Mouse (Mus musculus) heart, embryonic 12.5 days (tissue): ENCODE results near the gene Tsacc. TPM values are rescaled to one million over a fixed set of nuclear protein-coding genes. Genes with fewer than 3 reads are reported as not detected.
"Not testable (repeated sequence)": the region's sequence is repeated elsewhere in the genome, so short reads cannot be mapped to it uniquely, and the experiment has no call there.

ENCODE experiments used
- ATAC-seq: fragments of 200-750 bp; cut with Nextera tagmentation; 2 replicates; pipeline ENCODE4 v1.8.0; 2017; ENCODE audit warnings: moderate TSS enrichment, moderate library complexity; ENCODE audit not compliant: insufficient number of reproducible peaks, low FRiP score
- H3K27ac ChIP-seq: fragments of 300-500 bp; sonication (generic); 2 replicates; pipeline ENCODE4 v1.5.1; 2016; ENCODE audit warnings: mild to moderate bottlenecking, moderate library complexity; ENCODE audit not compliant: poor library complexity, severe bottlenecking
- H3K27me3 ChIP-seq: fragments of 300-500 bp; sonication (generic); replicated peaks from 2 replicates; pipeline ENCODE4 v1.6.1; 2016; ENCODE audit warnings: mild to moderate bottlenecking, moderate library complexity
- H3K36me3 ChIP-seq: fragments of 300-500 bp; sonication (generic); 2 replicates; pipeline ENCODE4 v1.6.1; 2016; ENCODE audit warnings: mild to moderate bottlenecking, moderate library complexity
- H3K4me1 ChIP-seq: fragments of 300-500 bp; sonication (generic); replicated peaks from 2 replicates; pipeline ENCODE4 v1.6.1; 2016; ENCODE audit warnings: mild to moderate bottlenecking
- H3K4me2 ChIP-seq: fragments of 300-500 bp; sonication (generic); 2 replicates; pipeline ENCODE4 v1.6.1; 2016; ENCODE audit warnings: mild to moderate bottlenecking, moderate library complexity
- H3K4me3 ChIP-seq: fragments of 300-500 bp; sonication (generic); 2 replicates; pipeline ENCODE4 v1.5.1; 2016; ENCODE audit warnings: mild to moderate bottlenecking
- H3K9ac ChIP-seq: fragments of 300-500 bp; sonication (generic); 2 replicates; pipeline ENCODE4 v1.6.1; 2016; ENCODE audit warnings: mild to moderate bottlenecking, moderate library complexity
- H3K9me3 ChIP-seq: fragments of 300-500 bp; sonication (generic); replicated peaks from 2 replicates; pipeline ENCODE4 v1.6.1; 2016; ENCODE audit warnings: mild to moderate bottlenecking, moderate library complexity
- WGBS: fragments of 180-500 bp; shearing (Covaris S2); methylation state at CpG from one replicate; pipeline ENCODE4 v1.1.7; 2016; 5-methylcytosine and 5-hydroxymethylcytosine counted together
- polyA plus RNA-seq: library from polyadenylated mRNA; unstranded; fragments of >200 nt; fragmentation: Nextera tagmentation; extraction: Ambion mirVana; gene quantifications from 2 replicates; pipeline ENCODE4 v1.2.1, GENCODE M21; 2016

Gene Tsacc
- polyA plus RNA-seq, 1 experiment from 2014 or later, result 12.7 TPM

DNA sequence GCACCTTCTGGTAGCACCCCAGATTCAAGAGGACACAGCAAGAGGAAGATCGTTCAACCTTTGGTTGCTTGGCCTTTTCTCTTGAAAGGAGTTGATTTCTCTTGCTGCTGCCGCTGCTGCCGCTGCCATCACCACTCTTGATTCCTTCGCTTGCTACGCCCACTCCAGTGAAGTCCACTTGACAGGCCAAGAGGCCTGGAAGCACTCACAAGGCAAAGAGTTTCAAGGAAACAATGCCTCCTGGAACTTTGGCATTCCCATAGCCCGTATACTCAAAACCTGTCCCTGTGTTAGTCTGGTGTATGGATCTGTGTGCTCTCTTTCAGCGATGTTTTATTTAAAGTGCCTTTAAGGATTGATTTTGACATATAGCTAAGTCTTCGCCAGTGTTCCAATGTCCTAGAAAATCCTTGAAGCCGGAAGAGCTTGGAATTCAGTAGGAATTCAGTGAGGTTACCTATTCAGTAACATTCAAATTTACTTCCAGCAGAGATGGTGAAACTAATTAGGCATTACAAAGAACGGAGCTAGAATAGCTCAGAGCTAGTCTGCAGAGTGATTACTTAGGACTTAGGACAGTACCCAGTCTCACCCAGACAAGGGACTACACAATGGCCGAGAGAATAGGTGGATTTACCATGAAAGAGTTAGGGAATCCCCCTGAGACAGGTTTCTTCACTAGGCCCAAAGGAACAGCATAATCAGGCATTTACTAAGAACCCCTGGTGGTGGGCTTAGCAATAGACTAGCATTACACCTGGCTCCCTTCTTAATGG, 15.5 kb downstream of the Tsacc start:
- H3K4me1 ChIP-seq, H3K27me3 ChIP-seq, H3K9ac ChIP-seq, H3K4me3 ChIP-seq, H3K9me3 ChIP-seq, H3K4me2 ChIP-seq, ATAC-seq, H3K27ac ChIP-seq: not testable (repeated sequence)
- H3K36me3 ChIP-seq, result peaks cover 11% of the 10 kb centered on the region
- WGBS, result 65% methylated on average over 11 of the region's 11 CpGs

DNA sequence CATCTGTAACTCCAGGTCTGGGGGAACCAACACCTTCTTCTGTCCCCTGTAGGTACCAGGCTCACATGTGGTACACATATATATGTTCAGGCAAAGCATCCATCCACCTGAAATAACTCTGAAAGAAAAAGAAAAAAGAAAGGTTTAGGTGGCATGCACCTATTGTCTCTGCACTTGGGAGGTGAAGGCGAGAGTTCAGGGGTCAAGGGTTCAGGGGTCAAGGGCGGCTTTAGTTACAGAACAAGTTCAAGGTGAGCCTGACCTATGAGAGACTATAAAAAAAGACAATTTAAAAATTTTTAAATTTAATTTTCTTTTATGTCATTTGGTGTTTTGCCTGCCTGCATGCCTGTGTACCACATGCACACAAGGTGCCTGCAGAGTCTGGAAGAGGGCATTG, 16.8 kb downstream of the Tsacc start:
- H3K4me3 ChIP-seq, result no peak overlapping the region
- 78% methylated on average over 2 of the region's 2 CpGs for WGBS
- H3K36me3 ChIP-seq, result peaks cover 3% of the 10 kb centered on the region; the same call in 1 of the 2 replicates
- H3K27me3 ChIP-seq, result no peaks in the 10 kb centered on the region
- no peak for ATAC-seq
- H3K9me3 ChIP-seq, result 0 out of 2 replicates have a peak, but pooled peaks cover under 1% of the 10 kb centered on the region
- H3K4me1 ChIP-seq, result no peaks in the 10 kb centered on the region
- no peak overlapping the region for H3K4me2 ChIP-seq
- H3K27ac ChIP-seq, result no peak overlapping the region
- H3K9ac ChIP-seq, result no peak overlapping the region

DNA sequence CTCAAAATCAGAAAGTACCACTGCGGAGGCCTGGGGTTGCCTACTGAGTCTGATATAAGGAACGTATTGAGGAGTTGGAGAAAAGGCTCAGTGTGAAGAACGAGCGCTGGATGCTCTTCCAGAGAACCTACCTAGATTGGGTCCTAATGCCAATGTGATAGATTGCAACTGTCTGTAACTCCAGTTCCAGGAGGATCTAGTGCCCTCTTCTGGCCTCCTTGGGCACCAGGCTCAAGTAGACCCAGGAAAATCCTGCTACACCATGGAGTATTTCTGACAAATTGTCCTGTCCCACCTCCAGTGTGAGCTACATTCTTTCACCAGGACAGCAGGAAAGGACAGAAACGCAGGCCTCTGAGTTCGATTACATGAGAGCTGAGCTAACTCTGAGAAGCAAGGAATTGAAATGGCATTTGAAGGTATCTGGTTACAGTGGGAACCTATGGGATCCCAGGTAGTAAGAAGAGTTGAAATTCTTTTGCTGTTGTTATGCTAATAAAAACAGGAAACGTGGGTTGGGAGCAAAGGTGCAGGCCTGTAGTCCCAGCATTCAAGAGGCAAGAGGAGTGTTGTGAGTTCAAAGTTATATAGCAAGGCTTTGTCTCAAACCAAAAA, 20.2 kb downstream of the Tsacc start:
- Histone ChIP-seq H3K4me3 (no peak overlapping the region), H3K9ac (no peak overlapping the region), H3K27me3 (no peaks in the 10 kb centered on the region), H3K36me3 (no peaks in the 10 kb centered on the region), H3K4me2 (no peak overlapping the region), H3K4me1 (no peaks in the 10 kb centered on the region), H3K27ac (no peak overlapping the region), H3K9me3 (no peaks in the 10 kb centered on the region)
- ATAC-seq, result no peak
- WGBS, result 39% methylated on average over 7 of the region's 7 CpGs

- H3K9me3 ChIP-seq, result no peaks in the 10 kb centered on the region
- no peak overlapping the region for H3K4me3 ChIP-seq
- H3K9ac ChIP-seq, result no peak overlapping the region
- no peak for ATAC-seq
- no peak overlapping the region for H3K4me2 ChIP-seq
- WGBS, result 74% methylated on average over 2 of the region's 2 CpGs
- no peaks in the 10 kb centered on the region for H3K36me3 ChIP-seq
- no peaks in the 10 kb centered on the region for H3K27me3 ChIP-seq
- H3K27ac ChIP-seq, result no peak overlapping the region
- H3K4me1 ChIP-seq, result no peaks in the 10 kb centered on the region
Observed at GRCm38 (mm10) chr3:88276121-88276520, 20.7 kb downstream of the Tsacc start.

- no peak for ATAC-seq
- Histone ChIP-seq H3K4me2 (no peak overlapping the region), H3K4me3 (no peak overlapping the region), H3K27ac (no peak overlapping the region), H3K9me3 (no peaks in the 10 kb centered on the region), H3K4me1 (no peaks in the 10 kb centered on the region), H3K36me3 (no peaks in the 10 kb centered on the region), H3K9ac (no peak overlapping the region), H3K27me3 (no peaks in the 10 kb centered on the region)
- WGBS, result 86% methylated on average over 4 of the region's 4 CpGs
Observed at GRCm38 (mm10) chr3:88274002-88274401, 22.8 kb downstream of the Tsacc start.

DNA sequence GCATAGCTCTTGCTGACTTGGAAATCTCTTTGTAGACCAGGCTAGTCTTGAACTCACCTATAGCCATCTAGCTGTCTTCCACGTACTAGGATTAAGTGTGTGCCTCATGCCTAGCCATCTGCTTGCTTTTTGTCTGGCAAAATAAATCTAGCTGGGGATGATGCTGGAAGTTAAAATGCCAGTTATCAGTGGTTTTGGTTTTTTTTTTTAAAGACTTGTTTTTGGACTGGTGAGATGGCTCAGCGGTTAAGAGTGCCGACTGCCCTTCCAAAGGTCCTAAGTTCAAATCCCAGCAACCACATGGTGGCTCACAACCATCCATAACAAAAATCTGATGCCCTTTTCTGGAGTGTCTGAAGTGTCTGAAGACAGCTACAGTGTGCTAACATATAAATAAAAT, 24.9 kb downstream of the Tsacc start:
- no peaks in the 10 kb centered on the region for H3K36me3 ChIP-seq
- no peaks in the 10 kb centered on the region for H3K27me3 ChIP-seq
- no peak for ATAC-seq
- no peaks in the 10 kb centered on the region for H3K4me1 ChIP-seq
- no peak overlapping the region for H3K4me2 ChIP-seq
- 81% methylated on average over 3 of the region's 3 CpGs for WGBS
- no peak overlapping the region for H3K27ac ChIP-seq
- H3K9ac ChIP-seq, result no peak overlapping the region
- no peaks in the 10 kb centered on the region for H3K9me3 ChIP-seq
- no peak overlapping the region for H3K4me3 ChIP-seq

GRCm38 (mm10) chr3:88271298-88271697, 25.5 kb downstream of the Tsacc start:
- not testable (repeated sequence) for H3K36me3 ChIP-seq, ATAC-seq, H3K27me3 ChIP-seq, H3K27ac ChIP-seq, H3K9me3 ChIP-seq, H3K4me1 ChIP-seq, H3K4me3 ChIP-seq, H3K9ac ChIP-seq, H3K4me2 ChIP-seq
- 76% methylated on average over 2 of the region's 2 CpGs for WGBS

- H3K27ac ChIP-seq, result no peak overlapping the region
- no peak overlapping the region for H3K4me2 ChIP-seq
- no peak overlapping the region for H3K4me3 ChIP-seq
- H3K9me3 ChIP-seq, result no peaks in the 10 kb centered on the region
- no peak for ATAC-seq
- no peaks in the 10 kb centered on the region for H3K36me3 ChIP-seq
- WGBS, result 78% methylated on average over 5 of the region's 5 CpGs
- no peaks in the 10 kb centered on the region for H3K4me1 ChIP-seq
- no peaks in the 10 kb centered on the region for H3K27me3 ChIP-seq
- H3K9ac ChIP-seq, result no peak overlapping the region
Observed at GRCm38 (mm10) chr3:88268991-88269390, 27.8 kb downstream of the Tsacc start.

DNA sequence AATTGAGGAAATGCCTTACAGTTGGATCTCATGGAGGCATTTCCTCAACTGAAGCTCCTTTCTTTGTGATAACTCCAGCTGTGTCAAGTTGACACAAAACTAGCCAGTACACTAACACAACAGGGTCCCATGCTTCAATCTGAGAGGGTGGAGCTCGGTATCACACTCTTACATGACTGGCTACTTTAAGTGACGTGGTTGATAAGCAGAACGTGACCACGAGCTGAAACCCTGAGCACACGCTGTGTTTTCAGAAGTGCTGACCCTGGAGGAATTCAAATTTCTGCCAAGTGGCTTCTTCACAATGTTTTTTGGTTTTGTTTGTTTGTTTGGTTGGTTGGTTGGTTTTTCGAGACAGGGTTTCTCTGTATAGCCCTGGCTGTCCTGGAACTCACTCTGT, 28.8 kb downstream of the Tsacc start:
- not testable (repeated sequence) for ATAC-seq, H3K36me3 ChIP-seq, H3K4me3 ChIP-seq, H3K9ac ChIP-seq, H3K4me1 ChIP-seq, H3K9me3 ChIP-seq, H3K27me3 ChIP-seq, H3K4me2 ChIP-seq, H3K27ac ChIP-seq
- 57% methylated on average over 6 of the region's 6 CpGs for WGBS

GRCm38 (mm10) chr3:88262346-88262745, 34.5 kb downstream of the Tsacc start:
- no peaks in the 10 kb centered on the region for H3K36me3 ChIP-seq
- WGBS, result 64% methylated on average over 3 of the region's 3 CpGs
- no peak overlapping the region for H3K4me3 ChIP-seq
- ATAC-seq, result no peak
- no peaks in the 10 kb centered on the region for H3K9me3 ChIP-seq
- H3K27me3 ChIP-seq, result peaks cover 6% of the 10 kb centered on the region
- H3K9ac ChIP-seq, result no peak overlapping the region
- no peaks in the 10 kb centered on the region for H3K4me1 ChIP-seq
- H3K27ac ChIP-seq, result no peak overlapping the region
- H3K4me2 ChIP-seq, result no peak overlapping the region

- H3K4me2 ChIP-seq, result no peak overlapping the region
- H3K9ac ChIP-seq, result no peak overlapping the region
- H3K4me3 ChIP-seq, result no peak overlapping the region
- WGBS, result 56% methylated on average over 7 of the region's 7 CpGs
- H3K36me3 ChIP-seq, result no peaks in the 10 kb centered on the region
- ATAC-seq, result no peak
- no peak overlapping the region for H3K27ac ChIP-seq
- peaks cover 9% of the 10 kb centered on the region for H3K4me1 ChIP-seq
- peaks cover 64% of the 10 kb centered on the region for H3K27me3 ChIP-seq
- no peaks in the 10 kb centered on the region for H3K9me3 ChIP-seq
Observed at GRCm38 (mm10) chr3:88256382-88256781, 40.4 kb downstream of the Tsacc start.

GRCm38 (mm10) chr3:88255950-88256349, 40.8 kb downstream of the Tsacc start:
- no peaks in the 10 kb centered on the region for H3K9me3 ChIP-seq
- H3K4me1 ChIP-seq, result peaks cover 9% of the 10 kb centered on the region
- WGBS, result 44% methylated on average over 6 of the region's 6 CpGs
- no peak for ATAC-seq
- no peak overlapping the region for H3K4me2 ChIP-seq
- H3K36me3 ChIP-seq, result no peaks in the 10 kb centered on the region
- no peak overlapping the region for H3K9ac ChIP-seq
- peaks cover 67% of the 10 kb centered on the region for H3K27me3 ChIP-seq
- H3K4me3 ChIP-seq, result no peak overlapping the region
- no peak overlapping the region for H3K27ac ChIP-seq
